Mouse (Mus musculus) spleen, adult 18-20 months (tissue): Measurements from ENCODE around the gene Elovl2.
"Not testable (repeated sequence)": the region's sequence is repeated elsewhere in the genome, so short reads cannot be mapped to it uniquely, and the experiment has no call there.

Experiments used
- DNase-seq, 2 experiments: peaks; one replicate each; pipeline ENCODE4 v3.0.0; 2022; ENCODE audit warnings: mixed read lengths in 2 of 2

Gene Elovl2

GRCm38 (mm10) chr13:41220304-41220834, at the start of gene Elovl2:
TSS of gene Elovl2 (minus strand) at chr13:41220405.
- DNase-seq = peak; percentile 28 to 47

GRCm38 (mm10) chr13:41267827-41268408, 47.7 kb upstream of the Elovl2 start:
- no peak for DNase-seq

GRCm38 (mm10) chr13:41263304-41264006, 43.2 kb upstream of the Elovl2 start:
- DNase-seq = no peak

GRCm38 (mm10) chr13:41261617-41262016, 41.4 kb upstream of the Elovl2 start:
- not testable (repeated sequence) for DNase-seq

- DNase-seq = no peak
These were observed 37.6 kb upstream of the Elovl2 start for GRCm38 (mm10) chr13:41257851-41258250.

- no peak for DNase-seq
These were observed 36.8 kb upstream of the Elovl2 start for GRCm38 (mm10) chr13:41256962-41257361.

- DNase-seq = no peak
These were observed 35.9 kb upstream of the Elovl2 start for GRCm38 (mm10) chr13:41256126-41256525.

- DNase-seq = no peak
These were observed 32.5 kb upstream of the Elovl2 start for GRCm38 (mm10) chr13:41252736-41253135.

GRCm38 (mm10) chr13:41252141-41252540, 31.9 kb upstream of the Elovl2 start:
- no peak for DNase-seq

GRCm38 (mm10) chr13:41251667-41252066, 31.5 kb upstream of the Elovl2 start:
- DNase-seq = no peak

- not testable (repeated sequence) for DNase-seq
These were observed 31.0 kb upstream of the Elovl2 start for GRCm38 (mm10) chr13:41251232-41251631.

GRCm38 (mm10) chr13:41250318-41250981, 30.2 kb upstream of the Elovl2 start:
- DNase-seq = no peak

GRCm38 (mm10) chr13:41249538-41250317, 29.5 kb upstream of the Elovl2 start, which contains the start of gene Smim13:
TSS of gene Smim13 (plus strand) at chr13:41249844.
- peak; percentile 86 to 88 for DNase-seq

GRCm38 (mm10) chr13:41248751-41249520, 28.7 kb upstream of the Elovl2 start:
- DNase-seq = no peak

- DNase-seq = no peak
These were observed 24.2 kb upstream of the Elovl2 start for GRCm38 (mm10) chr13:41244306-41244830.

- no peak for DNase-seq
These were observed 21.4 kb upstream of the Elovl2 start for GRCm38 (mm10) chr13:41241557-41241956.

GRCm38 (mm10) chr13:41238805-41239130, 18.6 kb upstream of the Elovl2 start:
- no peak for DNase-seq

- DNase-seq = no peak
These were observed 18.0 kb upstream of the Elovl2 start for GRCm38 (mm10) chr13:41238035-41238804.

GRCm38 (mm10) chr13:41235845-41236741, 15.9 kb upstream of the Elovl2 start:
- DNase-seq = no peak

- DNase-seq = no peak
These were observed 15.0 kb upstream of the Elovl2 start for GRCm38 (mm10) chr13:41235181-41235580.
